ENCODE assay signal across 8 mouse cellular contexts in genomic region chr11:72795455-72796295, GRCm38 (mm10). TPM values are rescaled to one million over a fixed set of nuclear protein-coding genes. Genes with fewer than 3 reads are reported as not detected.
DNase-seq lines count a peak whose midpoint lies in the region; ATAC-seq lines count a peak whose summit lies in the region.

TSS of gene Cyb5d2 (minus strand) at chr11:72796142.
TSS of gene Zzef1 (plus strand) at chr11:72796226.

- H3K4me3 ChIP-seq in brown adipose tissue, adult 24 weeks (ENCODE audit: insufficient read depth, low read depth, low read length): peak within 1 kb of the TSS; percentile 90
- H3K4me3 ChIP-seq in heart, embryonic 13.5 days: peak within 1 kb of the TSS; percentile 99
- peak within 1 kb of the TSS; percentile 99 for H3K4me3 ChIP-seq in liver, embryonic 12.5 days
- peak within 1 kb of the TSS; percentile 89 for H3K4me3 ChIP-seq in stomach, embryonic 15.5 days (replicated peaks)

- no peaks in the 10 kb centered on the region for H3K9me3 ChIP-seq in heart, embryonic 13.5 days
- H3K9me3 ChIP-seq in liver, embryonic 12.5 days (replicated peaks): no peaks in the 10 kb centered on the region
- no peaks in the 10 kb centered on the region for H3K9me3 ChIP-seq in stomach, embryonic 15.5 days

- WGBS in heart, embryonic 13.5 days: under 1% methylated on average over 69 of the region's 69 CpGs
- WGBS in liver, embryonic 12.5 days (ENCODE audit: insufficient replicate concordance): under 1% methylated on average over 69 of the region's 69 CpGs
- under 1% methylated on average over 69 of the region's 69 CpGs for WGBS in stomach, embryonic 15.5 days

- peaks cover 6% of the 10 kb centered on the region; the same call in 1 of the 2 replicates for H3K4me1 ChIP-seq in brown adipose tissue, adult 24 weeks (ENCODE audit: control insufficient read depth, insufficient read depth, insufficient read length, low read length)
- peaks cover 16% of the 10 kb centered on the region for H3K4me1 ChIP-seq in heart, embryonic 13.5 days
- H3K4me1 ChIP-seq in liver, embryonic 12.5 days: peaks cover 29% of the 10 kb centered on the region
- peaks cover 3% of the 10 kb centered on the region; the same call in 1 of the 2 replicates for H3K4me1 ChIP-seq in stomach, embryonic 15.5 days

- peak; percentile 98 for DNase-seq in CD4-positive, CD25-positive, alpha-beta regulatory T cell, adult 2 months (ENCODE audit: low read depth, low spot score)
- DNase-seq in fat pad, adult 2 months (ENCODE audit: extremely low read depth, low read depth, low spot score): peak; percentile 80
- peak; percentile 97 for DNase-seq in kidney, postnatal 10 days
- peak; percentile 93 to 94 for DNase-seq in natural killer cell, adult 2 months (ENCODE audit: low spot score in 2 of 2)

- peak; percentile 75; the same call in 1 of the 2 replicates for ATAC-seq in heart, embryonic 13.5 days (ENCODE audit: extremely low read depth, insufficient number of reproducible peaks, low FRiP score, low TSS enrichment)
- peak; percentile 91 for ATAC-seq in liver, embryonic 12.5 days
- ATAC-seq in stomach, embryonic 15.5 days (ENCODE audit: insufficient read depth, low FRiP score, low read depth): peak; percentile 93

- H3K27me3 ChIP-seq in heart, embryonic 13.5 days (replicated peaks): no peaks in the 10 kb centered on the region
- H3K27me3 ChIP-seq in liver, embryonic 12.5 days (replicated peaks): no peaks in the 10 kb centered on the region
- no peaks in the 10 kb centered on the region for H3K27me3 ChIP-seq in stomach, embryonic 15.5 days (replicated peaks)

- H3K9ac ChIP-seq in heart, embryonic 13.5 days: peak within 1 kb of the TSS; percentile 96
- H3K9ac ChIP-seq in liver, embryonic 12.5 days: peak within 1 kb of the TSS; percentile 97
- H3K9ac ChIP-seq in stomach, embryonic 15.5 days: peak within 1 kb of the TSS; percentile 92

- H3K27ac ChIP-seq in brown adipose tissue, adult 24 weeks (replicated peaks; ENCODE audit: low read depth, low read length): peak within 1 kb of the TSS; percentile 96
- H3K27ac ChIP-seq in heart, embryonic 13.5 days (replicated peaks): peak within 1 kb of the TSS; percentile 88
- H3K27ac ChIP-seq in liver, embryonic 12.5 days: peak within 1 kb of the TSS; percentile 89
- peak within 1 kb of the TSS; percentile 80 for H3K27ac ChIP-seq in stomach, embryonic 15.5 days

- no peaks in the 10 kb centered on the region; the same call in 1 of the 2 replicates for H3K36me3 ChIP-seq in heart, embryonic 13.5 days
- H3K36me3 ChIP-seq in liver, embryonic 12.5 days: no peaks in the 10 kb centered on the region
- H3K36me3 ChIP-seq in stomach, embryonic 15.5 days: 0 out of 2 replicates have a peak, but pooled peaks cover 5% of the 10 kb centered on the region

- peak within 1 kb of the TSS; percentile 97 for H3K4me2 ChIP-seq in heart, embryonic 13.5 days
- peak within 1 kb of the TSS; percentile 92 for H3K4me2 ChIP-seq in liver, embryonic 12.5 days
- peak within 1 kb of the TSS; percentile 77 for H3K4me2 ChIP-seq in stomach, embryonic 15.5 days

RNA-seq across cellular contexts. Expression of gene Cyb5d2, which starts in this region (rescaled TPM):
- 17.2 and 18.7 TPM in 2 replicates for polyA plus RNA-seq in brown adipose tissue, adult 24 weeks (2012; ENCODE audit: insufficient read depth, insufficient read length, missing spikeins)
- polyA plus RNA-seq in heart, embryonic 13.5 days (2015; fragmentation: Nextera tagmentation; extraction: Ambion mirVana): 4.9 and 6.7 TPM in 2 replicates
- 4.9 and 5.0 TPM in 2 replicates for polyA plus RNA-seq in liver, embryonic 12.5 days (2016; fragmentation: Nextera tagmentation; extraction: Ambion mirVana)
- 5.3 and 6.0 TPM in 2 replicates for polyA plus RNA-seq in stomach, embryonic 15.5 days (2015; fragmentation: Nextera tagmentation; extraction: Ambion mirVana)

RNA-seq across cellular contexts. Expression of gene Zzef1, which starts in this region (rescaled TPM):
- polyA plus RNA-seq in brown adipose tissue, adult 24 weeks (2012; ENCODE audit: insufficient read depth, insufficient read length, missing spikeins): 7.5 and 8.8 TPM in 2 replicates
- polyA plus RNA-seq in heart, embryonic 13.5 days (2015; fragmentation: Nextera tagmentation; extraction: Ambion mirVana): 5.9 and 6.5 TPM in 2 replicates
- 5.6 and 6.6 TPM in 2 replicates for polyA plus RNA-seq in liver, embryonic 12.5 days (2016; fragmentation: Nextera tagmentation; extraction: Ambion mirVana)
- 9.8 and 10.3 TPM in 2 replicates for polyA plus RNA-seq in stomach, embryonic 15.5 days (2015; fragmentation: Nextera tagmentation; extraction: Ambion mirVana)

Comparison
In these comparisons a context has a peak if more than half of its experiments do, and no peak if none do; other contexts are left out.
1. Peak in every context shown above with its lines: DNase-seq, ATAC-seq, H3K4me3 ChIP-seq and H3K27ac ChIP-seq.